Mouse (Mus musculus): ENCODE measurements around the gene Fbxl8.

Gene Fbxl8

GRCm38 (mm10) chr8:105257318-105258114 lies 6.9 kb upstream of the Fbxl8 start:
- DNase-seq (ENCODE audit: low spot score) = no peak

- DNase-seq (ENCODE audit: low spot score) = no peak
Measured at GRCm38 (mm10) chr8:105258911-105259720, 5.3 kb upstream of the Fbxl8 start.

- peak; percentile 57 for DNase-seq (ENCODE audit: low spot score)
Measured at GRCm38 (mm10) chr8:105259721-105260320, 4.6 kb upstream of the Fbxl8 start.

- no peak for DNase-seq (ENCODE audit: low spot score)
Measured at GRCm38 (mm10) chr8:105260371-105261099, 3.9 kb upstream of the Fbxl8 start.

- DNase-seq (ENCODE audit: low spot score) = no peak
Measured at GRCm38 (mm10) chr8:105261326-105261980, 3.0 kb upstream of the Fbxl8 start.

- DNase-seq (ENCODE audit: low spot score) = no peak
Measured at GRCm38 (mm10) chr8:105263244-105263912, 1.1 kb upstream of the Fbxl8 start.

GRCm38 (mm10) chr8:105265128-105265527 lies 680 bp downstream of the Fbxl8 start:
- DNase-seq (ENCODE audit: low spot score) = peak; percentile 76

GRCm38 (mm10) chr8:105266775-105267174 lies 2.3 kb downstream of the Fbxl8 start:
- peak; percentile 12 for DNase-seq (ENCODE audit: low spot score)

- DNase-seq (ENCODE audit: low spot score) = no peak
Measured at GRCm38 (mm10) chr8:105268342-105269074, 4.1 kb downstream of the Fbxl8 start.

GRCm38 (mm10) chr8:105269075-105269458 lies 4.6 kb downstream of the Fbxl8 start:
- no peak for DNase-seq (ENCODE audit: low spot score)

- DNase-seq (ENCODE audit: low spot score) = peak; percentile 19
Measured at GRCm38 (mm10) chr8:105269461-105269947, 5.1 kb downstream of the Fbxl8 start, which contains the start of gene Hsf4. Gene Hsf4 (plus strand): TSS chr8:105269801.

GRCm38 (mm10) chr8:105270101-105270915 lies 5.9 kb downstream of the Fbxl8 start:
- peak; percentile 22 for DNase-seq (ENCODE audit: low spot score)

- DNase-seq (ENCODE audit: low spot score) = no peak
Measured at GRCm38 (mm10) chr8:105270916-105271186, 6.4 kb downstream of the Fbxl8 start.

- DNase-seq (ENCODE audit: low spot score) = no peak
Measured at GRCm38 (mm10) chr8:105275387-105275786, 10.9 kb downstream of the Fbxl8 start.

GRCm38 (mm10) chr8:105275840-105276239 lies 11.4 kb downstream of the Fbxl8 start, which contains the start of gene Nol3:
Gene Nol3 (plus strand): TSS chr8:105276140.
- DNase-seq (ENCODE audit: low spot score) = no peak

GRCm38 (mm10) chr8:105276292-105277120 lies 12.1 kb downstream of the Fbxl8 start:
- no peak for DNase-seq (ENCODE audit: low spot score)

- DNase-seq (ENCODE audit: low spot score) = peak; percentile 56
Measured at GRCm38 (mm10) chr8:105278911-105279334, 14.5 kb downstream of the Fbxl8 start.

GRCm38 (mm10) chr8:105280567-105280966 lies 16.1 kb downstream of the Fbxl8 start:
- DNase-seq (ENCODE audit: low spot score) = no peak

All from T-cell, adult 2 months (primary cell).